Mouse (Mus musculus) lung, adult 18-20 months (tissue): Measurements from ENCODE around the gene Elovl3.
"Not testable (repeated sequence)": the region's sequence is repeated elsewhere in the genome, so short reads cannot be mapped to it uniquely, and the experiment has no call there.

Source experiments
- DNase-seq, 2 experiments: peaks; one replicate each; pipeline ENCODE4 v3.0.0; 2022; ENCODE audit warnings: mixed read lengths in 2 of 2

Elovl3 gene

GRCm38 (mm10) chr19:46135789-46136638 is 4.3 kb downstream of the Elovl3 start:
- peak; percentile 75 to 77 for DNase-seq

GRCm38 (mm10) chr19:46136639-46137580 is 5.2 kb downstream of the Elovl3 start:
- DNase-seq, result peak; percentile 72 to 79

GRCm38 (mm10) chr19:46140324-46140723 is 8.6 kb downstream of the Elovl3 start:
- no peak for DNase-seq

- DNase-seq, result no peak
Observed at GRCm38 (mm10) chr19:46141091-46141490, 9.4 kb downstream of the Elovl3 start.

GRCm38 (mm10) chr19:46147511-46148371 is 16.0 kb downstream of the Elovl3 start, which contains the start of gene Pitx3:
Gene Pitx3 (minus strand): TSS chr19:46148326.
- peak in 1 of 2 experiments; percentile 19 for DNase-seq

GRCm38 (mm10) chr19:46148372-46148760 is 16.7 kb downstream of the Elovl3 start:
- peak; percentile 85 to 90 for DNase-seq

- no peak for DNase-seq
Observed at GRCm38 (mm10) chr19:46149091-46149490, 17.4 kb downstream of the Elovl3 start.

GRCm38 (mm10) chr19:46152127-46152803 is 20.6 kb downstream of the Elovl3 start, which contains the start of gene Gbf1:
Gene Gbf1 (plus strand): TSS chr19:46152509.
- DNase-seq, result peak; percentile 97

GRCm38 (mm10) chr19:46165950-46166349 is 34.3 kb downstream of the Elovl3 start:
- no peak for DNase-seq

GRCm38 (mm10) chr19:46167169-46167568 is 35.5 kb downstream of the Elovl3 start:
- DNase-seq, result not testable (repeated sequence)

GRCm38 (mm10) chr19:46169396-46169795 is 37.7 kb downstream of the Elovl3 start:
- no peak for DNase-seq

GRCm38 (mm10) chr19:46169913-46170312 is 38.2 kb downstream of the Elovl3 start:
- no peak for DNase-seq

GRCm38 (mm10) chr19:46172541-46172940 is 40.8 kb downstream of the Elovl3 start:
- DNase-seq, result no peak

- DNase-seq, result no peak
Observed at GRCm38 (mm10) chr19:46175173-46175572, 43.5 kb downstream of the Elovl3 start.

GRCm38 (mm10) chr19:46177046-46177445 is 45.3 kb downstream of the Elovl3 start:
- no peak for DNase-seq

GRCm38 (mm10) chr19:46180274-46180673 is 48.6 kb downstream of the Elovl3 start:
- DNase-seq, result no peak

- no peak for DNase-seq
Observed at GRCm38 (mm10) chr19:46182241-46182640, 50.5 kb downstream of the Elovl3 start.
